Mouse (Mus musculus) thymus, adult 2 months (tissue): Measurements from ENCODE around the gene Nfia. TPM values are rescaled to one million over a fixed set of nuclear protein-coding genes. Genes with fewer than 3 reads are reported as not detected.

Experiments used
- DNase-seq: peaks from one replicate; pipeline ENCODE4 v3.0.0; 2021
- H3K27ac ChIP-seq: fragments of 200-500 bp; 2 replicates; pipeline ENCODE4 v1.5.1; 2012; ENCODE audit warnings: low read length, control low read depth; ENCODE audit not compliant: control insufficient read depth, insufficient read depth
- H3K27me3 ChIP-seq: fragments of 200-500 bp; 2 replicates; pipeline ENCODE4 v1.6.1; 2012; ENCODE audit warnings: mild to moderate bottlenecking, low read length, moderate library complexity, mixed read lengths; ENCODE audit not compliant: control insufficient read depth, insufficient read depth
- H3K36me3 ChIP-seq: fragments of 200-500 bp; 2 replicates; pipeline ENCODE4 v1.6.1; 2012; ENCODE audit warnings: mild to moderate bottlenecking, low read length, moderate library complexity; ENCODE audit not compliant: control insufficient read depth, insufficient read depth
- H3K4me1 ChIP-seq: fragments of 200-500 bp; replicated peaks from 2 replicates; pipeline ENCODE4 v1.6.1; 2012; ENCODE audit warnings: low read length; ENCODE audit not compliant: control insufficient read depth, insufficient read depth
- H3K4me3 ChIP-seq: fragments of 200-500 bp; 2 replicates; pipeline ENCODE4 v1.5.1; 2012; ENCODE audit warnings: mild to moderate bottlenecking, low read length, control low read depth, moderate library complexity; ENCODE audit not compliant: control insufficient read depth, insufficient read depth
- CTCF ChIP-seq: fragments of 200-500 bp; IDR thresholded peaks from 2 replicates; pipeline ENCODE4 v1.5.1; 2012; ENCODE audit warnings: mild to moderate bottlenecking, control low read depth, low read length, moderate library complexity, borderline replicate concordance; ENCODE audit not compliant: control insufficient read depth, poor library complexity, insufficient read depth; ENCODE audit errors: extremely low read depth
- POLR2A ChIP-seq: fragments of 200-500 bp; IDR thresholded peaks from 2 replicates; pipeline ENCODE4 v1.6.1; 2012; ENCODE audit warnings: mild to moderate bottlenecking, low read length, control low read depth, moderate library complexity; ENCODE audit not compliant: control insufficient read depth, poor library complexity, insufficient read depth; ENCODE audit errors: extremely low read depth
- WGBS: fragments of 180-500 bp; shearing (Covaris S2); methylation state at CpG from one replicate; pipeline ENCODE4 v1.1.7; 2018; 5-methylcytosine and 5-hydroxymethylcytosine counted together
- polyA plus RNA-seq: library from polyadenylated mRNA; depleted of rRNA; stranded (reverse); fragments of >200 nt; gene quantifications from 2 replicates; pipeline ENCODE4 v1.2.3, GENCODE M21; 2012

Gene Nfia
- polyA plus RNA-seq, 1 experiment, result 26.4 TPM

GRCm38 (mm10) chr4:98118761-98119675, 346.5 kb downstream of the Nfia start:
- Histone ChIP-seq H3K4me1 (peaks cover 11% of the 10 kb centered on the region), H3K27ac (no peak overlapping the region), H3K36me3 (no peaks in the 10 kb centered on the region), H3K27me3 (no peaks in the 10 kb centered on the region), H3K4me3 (no peak overlapping the region)
- DNase-seq, result no peak
- 92% methylated on average over 10 of the region's 10 CpGs for WGBS
- no peak for TF ChIP-seq CTCF
- TF ChIP-seq POLR2A, result no peak

- H3K27ac ChIP-seq, result no peak overlapping the region
- no peak for TF ChIP-seq CTCF
- no peak for TF ChIP-seq POLR2A
- whole genome bisulfite sequencing, result 88% methylated on average over 3 of the region's 3 CpGs
- no peaks in the 10 kb centered on the region for H3K27me3 ChIP-seq
- H3K36me3 ChIP-seq, result no peaks in the 10 kb centered on the region
- DNase-seq, result no peak
- H3K4me1 ChIP-seq, result peaks cover 9% of the 10 kb centered on the region
- H3K4me3 ChIP-seq, result no peak overlapping the region
Observed at GRCm38 (mm10) chr4:98119949-98120531, 347.5 kb downstream of the Nfia start.

GRCm38 (mm10) chr4:98120706-98121340, 348.3 kb downstream of the Nfia start:
- DNase-seq, result no peak
- no peak overlapping the region for H3K27ac ChIP-seq
- H3K4me3 ChIP-seq, result no peak overlapping the region
- peaks cover 4% of the 10 kb centered on the region; the same call in 1 of the 2 replicates for H3K4me1 ChIP-seq
- TF ChIP-seq CTCF (no peak), POLR2A (no peak)
- 93% methylated on average over 6 of the region's 6 CpGs for WGBS
- H3K36me3 ChIP-seq, result no peaks in the 10 kb centered on the region
- H3K27me3 ChIP-seq, result no peaks in the 10 kb centered on the region

GRCm38 (mm10) chr4:98126003-98126677, 353.6 kb downstream of the Nfia start:
- 87% methylated on average over 11 of the region's 11 CpGs for WGBS
- H3K27me3 ChIP-seq, result no peaks in the 10 kb centered on the region
- no peak for DNase-seq
- H3K4me3 ChIP-seq, result no peak overlapping the region
- no peak overlapping the region for H3K27ac ChIP-seq
- H3K36me3 ChIP-seq, result no peaks in the 10 kb centered on the region
- H3K4me1 ChIP-seq, result no peaks in the 10 kb centered on the region
- TF ChIP-seq CTCF, result no peak
- no peak for TF ChIP-seq POLR2A

- DNase-seq, result no peak
- H3K27me3 ChIP-seq, result no peaks in the 10 kb centered on the region
- H3K4me1 ChIP-seq, result peaks cover 3% of the 10 kb centered on the region
- 89% methylated on average over 2 of the region's 2 CpGs for WGBS
- H3K27ac ChIP-seq, result no peak overlapping the region
- no peak overlapping the region for H3K4me3 ChIP-seq
- H3K36me3 ChIP-seq, result no peaks in the 10 kb centered on the region
- TF ChIP-seq CTCF (no peak), POLR2A (no peak)
Observed at GRCm38 (mm10) chr4:98130798-98131197, 358.3 kb downstream of the Nfia start.

- 96% methylated on average over 4 of the region's 4 CpGs for WGBS
- Histone ChIP-seq H3K4me1 (peaks cover 3% of the 10 kb centered on the region), H3K4me3 (no peak overlapping the region), H3K27ac (no peak overlapping the region), H3K27me3 (no peaks in the 10 kb centered on the region), H3K36me3 (no peaks in the 10 kb centered on the region)
- TF ChIP-seq CTCF (no peak), POLR2A (no peak)
- no peak for DNase-seq
Observed at GRCm38 (mm10) chr4:98134027-98134426, 361.5 kb downstream of the Nfia start.
